Mouse (Mus musculus): ENCODE data around the gene Ghsr.

The Ghsr gene

GRCm38 (mm10) chr3:27411286-27411685, 40.1 kb downstream of the Ghsr start:
- DNase-seq, result no peak

- no peak for DNase-seq
These were observed 42.4 kb downstream of the Ghsr start for GRCm38 (mm10) chr3:27413566-27413965.

- no peak for DNase-seq
These were observed 45.6 kb downstream of the Ghsr start for GRCm38 (mm10) chr3:27416786-27417185.

GRCm38 (mm10) chr3:27418602-27419001, 47.5 kb downstream of the Ghsr start:
- DNase-seq, result no peak

GRCm38 (mm10) chr3:27421980-27422379, 50.8 kb downstream of the Ghsr start:
- no peak for DNase-seq

GRCm38 (mm10) chr3:27422521-27422920, 51.4 kb downstream of the Ghsr start:
- DNase-seq, result no peak

- no peak for DNase-seq
These were observed 53.0 kb downstream of the Ghsr start for GRCm38 (mm10) chr3:27424049-27424667.

GRCm38 (mm10) chr3:27427406-27427805, 56.3 kb downstream of the Ghsr start:
- no peak for DNase-seq
